Mouse (Mus musculus) kidney, adult 2 months (tissue): ENCODE measurements around the gene Nrip1.

Source experiments
- CTCF ChIP-seq: fragments of 200-500 bp; conservative IDR thresholded peaks from 2 replicates; pipeline ENCODE4 v1.5.1; 2011; ENCODE audit warnings: low read depth, mild to moderate bottlenecking, control low read depth, low read length, moderate library complexity, mixed read lengths; ENCODE audit not compliant: insufficient read depth, insufficient read length
- POLR2A ChIP-seq: fragments of 200-500 bp; IDR thresholded peaks from one replicate; pipeline ENCODE4 v1.6.1; 2011; ENCODE audit warnings: low read depth, low read length, control low read depth

DNA sequence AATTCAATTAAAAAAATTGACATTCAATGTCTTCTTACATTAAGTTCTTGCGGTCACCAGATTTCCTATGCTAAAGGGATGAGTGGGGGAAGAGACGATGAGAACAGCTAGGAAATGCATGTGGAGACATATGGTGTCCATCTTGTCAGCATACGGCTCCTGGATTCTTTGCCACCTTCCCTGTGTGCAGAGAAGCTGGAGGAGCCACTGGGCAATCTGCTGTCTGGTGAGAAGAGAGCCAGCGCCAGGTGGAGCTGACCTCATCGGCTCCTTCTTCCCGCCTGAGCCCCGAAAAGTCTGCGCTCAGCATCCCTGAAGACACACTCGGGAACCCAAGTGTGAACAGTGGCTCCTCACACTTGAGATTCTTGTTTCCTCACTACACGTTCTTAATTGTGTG, 121.8 kb downstream of the Nrip1 start:
- TF ChIP-seq CTCF (no peak), POLR2A (no peak)
